Comparison of ENCODE assay signal across 10 mouse cellular contexts in the genomic region with DNA sequence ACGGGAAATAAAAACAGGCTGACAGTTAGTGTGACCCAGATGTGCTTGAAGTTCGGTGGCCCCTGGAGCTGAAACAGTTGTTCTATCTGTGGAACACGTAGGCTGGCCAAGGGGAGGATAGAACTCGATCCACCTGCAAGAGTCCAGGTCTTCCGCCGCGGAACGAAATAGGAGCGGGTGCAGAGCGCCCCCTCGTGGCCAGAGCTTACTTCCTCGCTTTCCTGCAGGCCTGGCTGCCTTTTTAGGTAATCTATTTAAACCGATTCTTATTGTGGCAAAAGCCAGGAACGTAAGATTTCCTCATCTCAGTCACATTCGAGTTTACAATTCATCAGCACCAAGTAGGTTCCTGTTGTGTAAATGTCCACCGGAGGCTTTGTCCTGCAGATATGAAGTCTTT. TPM values are rescaled to one million over a fixed set of nuclear protein-coding genes. Genes with fewer than 3 reads are reported as not detected.
DNase-seq lines count a peak whose midpoint lies in the region; ATAC-seq and TF ChIP-seq lines count a peak whose summit lies in the region.
"Had no signal": no experiment of that assay in that cellular context is flagged by ENCODE, and none has a peak within 500 bp of the region (broad histone marks: within the 10 kb centered on the region; RNA-seq: fewer than 3 reads in every experiment).

No protein-coding gene starts in this region.

- no peak overlapping the region for H3K4me3 ChIP-seq in hindbrain, embryonic 11.5 days (ENCODE audit: low read depth, low read length)
- H3K4me3 ChIP-seq in hindbrain, embryonic 16.5 days (ENCODE audit: low read length), result no peak overlapping the region
- no peak overlapping the region for H3K4me3 ChIP-seq in embryonic facial prominence, embryonic 10.5 days
- no peak overlapping the region for H3K4me3 ChIP-seq in hindbrain, postnatal 0 days (ENCODE audit: low read length)
- no peak overlapping the region for H3K4me3 ChIP-seq in limb, embryonic 10.5 days
- no peak overlapping the region for H3K4me3 ChIP-seq in neural tube, embryonic 11.5 days (ENCODE audit: low read depth, low read length)
- H3K4me3 ChIP-seq: embryonic facial prominence, embryonic 12.5 days; myocyte had no signal

- no peak for ATAC-seq in hindbrain, embryonic 11.5 days (ENCODE audit: low FRiP score)
- no peak for ATAC-seq in hindbrain, embryonic 16.5 days
- no peak for ATAC-seq in hindbrain, postnatal 0 days
- ATAC-seq in neural tube, embryonic 11.5 days (ENCODE audit: insufficient read depth, low FRiP score, low TSS enrichment), result no peak

- H3K27ac ChIP-seq in hindbrain, embryonic 11.5 days (ENCODE audit: low read depth, low read length), result no peak overlapping the region
- H3K27ac ChIP-seq in hindbrain, embryonic 16.5 days (ENCODE audit: low read depth, low read length), result no peak overlapping the region
- H3K27ac ChIP-seq in embryonic facial prominence, embryonic 10.5 days (replicated peaks), result no peak overlapping the region
- no peak overlapping the region for H3K27ac ChIP-seq in hindbrain, postnatal 0 days
- H3K27ac ChIP-seq in limb, embryonic 10.5 days, result no peak overlapping the region
- H3K27ac ChIP-seq in neural tube, embryonic 11.5 days (ENCODE audit: low read depth, low read length), result no peak overlapping the region
- H3K27ac ChIP-seq: embryonic facial prominence, embryonic 12.5 days had no signal

- H3K36me3 ChIP-seq in hindbrain, embryonic 11.5 days (ENCODE audit: control insufficient read depth, insufficient read depth, low read length), result no peaks in the 10 kb centered on the region
- H3K36me3 ChIP-seq in hindbrain, embryonic 16.5 days (ENCODE audit: control insufficient read depth, insufficient read depth, low read length), result no peaks in the 10 kb centered on the region
- H3K36me3 ChIP-seq in embryonic facial prominence, embryonic 10.5 days (replicated peaks), result no peaks in the 10 kb centered on the region
- no peaks in the 10 kb centered on the region for H3K36me3 ChIP-seq in hindbrain, postnatal 0 days (ENCODE audit: insufficient read depth, low read length)
- H3K36me3 ChIP-seq in limb, embryonic 10.5 days, result no peaks in the 10 kb centered on the region
- H3K36me3 ChIP-seq in neural tube, embryonic 11.5 days (ENCODE audit: control insufficient read depth, insufficient read depth, low read length), result no peaks in the 10 kb centered on the region
- H3K36me3 ChIP-seq: embryonic facial prominence, embryonic 12.5 days had no signal

- H3K9ac ChIP-seq in hindbrain, embryonic 11.5 days (ENCODE audit: low read depth, low read length), result no peak overlapping the region
- H3K9ac ChIP-seq in hindbrain, embryonic 16.5 days (ENCODE audit: low read depth, low read length), result no peak overlapping the region
- no peak overlapping the region for H3K9ac ChIP-seq in hindbrain, postnatal 0 days (replicated peaks; ENCODE audit: low read length)
- H3K9ac ChIP-seq in neural tube, embryonic 11.5 days (ENCODE audit: low read length), result no peak overlapping the region
- H3K9ac ChIP-seq: embryonic facial prominence, embryonic 12.5 days had no signal

- H3K4me2 ChIP-seq in hindbrain, embryonic 11.5 days (replicated peaks; ENCODE audit: low read depth, low read length), result no peak overlapping the region
- H3K4me2 ChIP-seq in hindbrain, embryonic 16.5 days (ENCODE audit: low read length), result no peak overlapping the region
- H3K4me2 ChIP-seq in hindbrain, postnatal 0 days (ENCODE audit: low read depth, low read length), result no peak overlapping the region
- no peak overlapping the region for H3K4me2 ChIP-seq in neural tube, embryonic 11.5 days (ENCODE audit: low read depth)
- H3K4me2 ChIP-seq: embryonic facial prominence, embryonic 12.5 days had no signal

- 4% methylated on average over 16 of the region's 16 CpGs for WGBS in hindbrain, embryonic 11.5 days
- WGBS in hindbrain, embryonic 16.5 days, result 3% methylated on average over 16 of the region's 16 CpGs
- 4% methylated on average over 16 of the region's 16 CpGs for WGBS in embryonic facial prominence, embryonic 10.5 days
- WGBS in hindbrain, postnatal 0 days, result 5% methylated on average over 16 of the region's 16 CpGs
- 6% methylated on average over 16 of the region's 16 CpGs for WGBS in limb, embryonic 10.5 days
- WGBS in neural tube, embryonic 11.5 days, result 3% methylated on average over 16 of the region's 16 CpGs

- peak; percentile 95 for TF ChIP-seq CTCF in hindbrain, postnatal 0 days (IDR thresholded peaks at IDR 0.05; ENCODE audit: low read depth)

- H3K4me1 ChIP-seq in hindbrain, embryonic 11.5 days (replicated peaks; ENCODE audit: control insufficient read depth, insufficient read depth, low read length), result peaks cover 11% of the 10 kb centered on the region
- H3K4me1 ChIP-seq in hindbrain, embryonic 16.5 days (ENCODE audit: control insufficient read depth, insufficient read depth, low read depth, low read length), result peaks cover 12% of the 10 kb centered on the region
- H3K4me1 ChIP-seq in embryonic facial prominence, embryonic 10.5 days, result peaks cover 29% of the 10 kb centered on the region
- peaks cover 10% of the 10 kb centered on the region; the same call in 1 of the 2 replicates for H3K4me1 ChIP-seq in hindbrain, postnatal 0 days (ENCODE audit: insufficient read depth, low read length)
- H3K4me1 ChIP-seq in limb, embryonic 10.5 days, result peaks cover 23% of the 10 kb centered on the region
- H3K4me1 ChIP-seq in neural tube, embryonic 11.5 days (ENCODE audit: control insufficient read depth, insufficient read depth, low read length), result peaks cover 18% of the 10 kb centered on the region

- peak; percentile 90 for DNase-seq in hindbrain, embryonic 11.5 days (ENCODE audit: low spot score)
- peak; percentile 88 for DNase-seq in adrenal gland, postnatal 14 days
- DNase-seq in embryonic facial prominence, embryonic 10.5 days (ENCODE audit: low spot score), result peak; percentile 86
- DNase-seq in hindbrain, postnatal 0 days (ENCODE audit: low spot score), result peak; percentile 91
- DNase-seq in limb, embryonic 10.5 days (ENCODE audit: low spot score), result peak; percentile 90
- peak; percentile 82 for DNase-seq in neural tube, embryonic 11.5 days (ENCODE audit: low spot score)
- DNase-seq in testis, postnatal 14 days (ENCODE audit: low spot score), result peak; percentile 76

- H3K9me3 ChIP-seq in hindbrain, embryonic 11.5 days (ENCODE audit: control insufficient read depth, low read length), result no peaks in the 10 kb centered on the region
- H3K9me3 ChIP-seq in hindbrain, embryonic 16.5 days (ENCODE audit: control insufficient read depth, low read length), result no peaks in the 10 kb centered on the region
- H3K9me3 ChIP-seq in embryonic facial prominence, embryonic 10.5 days, result 0 out of 2 replicates have a peak, but pooled peaks cover under 1% of the 10 kb centered on the region
- no peaks in the 10 kb centered on the region for H3K9me3 ChIP-seq in hindbrain, postnatal 0 days (ENCODE audit: low read length)
- no peaks in the 10 kb centered on the region for H3K9me3 ChIP-seq in limb, embryonic 10.5 days (replicated peaks)
- H3K9me3 ChIP-seq in neural tube, embryonic 11.5 days (ENCODE audit: control insufficient read depth, low read length), result no peaks in the 10 kb centered on the region
- H3K9me3 ChIP-seq: embryonic facial prominence, embryonic 12.5 days had no signal

- peaks cover 36% of the 10 kb centered on the region for H3K27me3 ChIP-seq in hindbrain, embryonic 11.5 days (ENCODE audit: control insufficient read depth, insufficient read depth, low read length)
- peaks cover 2% of the 10 kb centered on the region; the same call in 1 of the 2 replicates for H3K27me3 ChIP-seq in hindbrain, embryonic 16.5 days (replicated peaks; ENCODE audit: control insufficient read depth, insufficient read depth, low read length)
- H3K27me3 ChIP-seq in embryonic facial prominence, embryonic 10.5 days (replicated peaks; ENCODE audit: low read depth, poor library complexity, severe bottlenecking), result peaks cover 72% of the 10 kb centered on the region
- no peaks in the 10 kb centered on the region for H3K27me3 ChIP-seq in hindbrain, postnatal 0 days (ENCODE audit: insufficient read depth, low read length)
- H3K27me3 ChIP-seq in limb, embryonic 10.5 days (ENCODE audit: low read depth, poor library complexity, severe bottlenecking), result peaks cover 79% of the 10 kb centered on the region
- H3K27me3 ChIP-seq in neural tube, embryonic 11.5 days (ENCODE audit: control insufficient read depth, insufficient read depth, low read length), result peaks cover 42% of the 10 kb centered on the region

RNA-seq across cellular contexts. Expression of gene Dtx1, which starts 2.6 kb away (rescaled TPM):
- polyA plus RNA-seq in hindbrain, embryonic 11.5 days (2014; fragmentation: Nextera tagmentation; extraction: Ambion mirVana), result 4.6 and 5.0 TPM in 2 replicates
- 44.8 and 46.6 TPM in 2 replicates for polyA plus RNA-seq in hindbrain, embryonic 16.5 days (2015; fragmentation: Nextera tagmentation; extraction: Ambion mirVana)
- 7.3 and 8.0 TPM in 2 replicates for total RNA-seq in adrenal gland, postnatal 14 days (2021)
- 1.8 and 2.2 TPM in 2 replicates for polyA plus RNA-seq in embryonic facial prominence, embryonic 10.5 days (2016; fragmentation: Nextera tagmentation; extraction: Ambion mirVana)
- 230 and 246 TPM in 2 replicates for total RNA-seq in hindbrain, postnatal 0 days (2014; rRNA removed)
- 51.4 and 52.9 TPM in 2 replicates for polyA plus RNA-seq in hindbrain, postnatal 0 days (2015; fragmentation: Nextera tagmentation; extraction: Ambion mirVana)
- 0.84 and 1.7 TPM in 2 replicates for polyA plus RNA-seq in limb, embryonic 10.5 days (2016; fragmentation: Nextera tagmentation; extraction: Ambion mirVana)
- 7.0 and 7.4 TPM in 2 replicates for polyA plus RNA-seq in neural tube, embryonic 11.5 days (2014; fragmentation: Nextera tagmentation; extraction: Ambion mirVana)
- polyA plus RNA-seq: myocyte had no signal

RNA-seq across cellular contexts. Expression of gene Oas2, which starts 35.3 kb away (rescaled TPM):
- 0.13 TPM in 1 of 2 replicates, not detected in the other for polyA plus RNA-seq in hindbrain, embryonic 11.5 days (2014; fragmentation: Nextera tagmentation; extraction: Ambion mirVana)
- polyA plus RNA-seq in hindbrain, embryonic 16.5 days (2015; fragmentation: Nextera tagmentation; extraction: Ambion mirVana), result 0.19 and 0.43 TPM in 2 replicates
- 0.08 and 0.30 TPM in 2 replicates for total RNA-seq in adrenal gland, postnatal 14 days (2021)
- polyA plus RNA-seq in embryonic facial prominence, embryonic 10.5 days (2016; fragmentation: Nextera tagmentation; extraction: Ambion mirVana), result 0.06 and 0.10 TPM in 2 replicates
- 0.43 and 1.3 TPM in 2 replicates for total RNA-seq in hindbrain, postnatal 0 days (2014; rRNA removed)
- 0.24 and 0.45 TPM in 2 replicates for polyA plus RNA-seq in hindbrain, postnatal 0 days (2015; fragmentation: Nextera tagmentation; extraction: Ambion mirVana)
- not detected in 2 replicates for polyA plus RNA-seq in limb, embryonic 10.5 days (2016; fragmentation: Nextera tagmentation; extraction: Ambion mirVana)
- polyA plus RNA-seq in neural tube, embryonic 11.5 days (2014; fragmentation: Nextera tagmentation; extraction: Ambion mirVana), result not detected in 2 replicates
- polyA plus RNA-seq: myocyte had no signal
